Mouse (Mus musculus) spleen, adult 2 months (tissue): ENCODE results near the gene Olfr237-ps1. TPM values are rescaled to one million over a fixed set of nuclear protein-coding genes. Genes with fewer than 3 reads are reported as not detected.
"Not testable (repeated sequence)": the region's sequence is repeated elsewhere in the genome, so short reads cannot be mapped to it uniquely, and the experiment has no call there.

Experiments used
- DNase-seq, 2 experiments: peaks; one replicate each; pipeline versions ENCODE4 v3.0.0 to v3.0.0-alpha.2; 2012 to 2021; ENCODE audit warnings: low spot score in 2 of 2, low read depth in 1 of 2
- H3K27ac ChIP-seq: fragments of 200-500 bp; 2 replicates; pipeline ENCODE4 v1.5.1; 2012; ENCODE audit warnings: low read length, inconsistent platforms; ENCODE audit not compliant: insufficient read depth
- H3K27me3 ChIP-seq: fragments of 200-500 bp; 2 replicates; pipeline ENCODE4 v1.6.1; 2012; ENCODE audit warnings: mild to moderate bottlenecking, moderate library complexity, low read length, inconsistent platforms; ENCODE audit not compliant: control insufficient read depth, insufficient read depth
- H3K36me3 ChIP-seq: fragments of 200-500 bp; 2 replicates; pipeline ENCODE4 v1.6.1; 2012; ENCODE audit warnings: mild to moderate bottlenecking, low read length, inconsistent platforms; ENCODE audit not compliant: control insufficient read depth, insufficient read depth
- H3K4me1 ChIP-seq: fragments of 200-500 bp; 2 replicates; pipeline ENCODE4 v1.6.1; 2011; ENCODE audit warnings: inconsistent platforms; ENCODE audit not compliant: control insufficient read depth, insufficient read depth, insufficient read length
- H3K4me3 ChIP-seq: fragments of 200-500 bp; 2 replicates; pipeline ENCODE4 v1.5.1; 2011; ENCODE audit warnings: mild to moderate bottlenecking, inconsistent platforms; ENCODE audit not compliant: insufficient read depth, insufficient read length; ENCODE audit errors: extremely low read depth
- CTCF ChIP-seq: fragments of 200-500 bp; IDR thresholded peaks from 2 replicates; pipeline ENCODE4 v1.5.1; 2011; ENCODE audit warnings: mild to moderate bottlenecking, inconsistent platforms; ENCODE audit not compliant: insufficient read depth, insufficient read length, insufficient replicate concordance; ENCODE audit errors: extremely low read depth
- POLR2A ChIP-seq: fragments of 200-500 bp; IDR thresholded peaks from 2 replicates; pipeline ENCODE4 v1.6.1; 2011; ENCODE audit warnings: low read depth, low read length, inconsistent platforms
- WGBS: fragments of 180-500 bp; shearing (Covaris S2); methylation state at CpG from one replicate; pipeline ENCODE4 v1.1.7; 2018; 5-methylcytosine and 5-hydroxymethylcytosine counted together
- polyA plus RNA-seq: library from polyadenylated mRNA; depleted of rRNA; stranded (reverse); fragments of >200 nt; gene quantifications from 2 replicates; pipeline ENCODE4 v1.2.3, GENCODE M21; 2012; rRNA removed

Olfr237-ps1 gene
- not detected in 2 replicates for polyA plus RNA-seq

GRCm38 (mm10) chr6:43146267-43146666 is at the start of gene Olfr237-ps1:
Gene Olfr237-ps1 (plus strand): TSS chr6:43146567.
- H3K27me3 ChIP-seq, H3K4me1 ChIP-seq, H3K36me3 ChIP-seq, H3K27ac ChIP-seq, H3K4me3 ChIP-seq, DNase-seq: not testable (repeated sequence)
- WGBS, result 83% methylated on average over 2 of the region's 2 CpGs

GRCm38 (mm10) chr6:43106069-43106468 is 40.3 kb upstream of the Olfr237-ps1 start, which contains the start of gene Olfr441:
Gene Olfr441 (plus strand): TSS chr6:43106369.
- not testable (repeated sequence) for H3K4me3 ChIP-seq, H3K36me3 ChIP-seq

GRCm38 (mm10) chr6:43159502-43159901 is 13.1 kb downstream of the Olfr237-ps1 start:
- Histone ChIP-seq H3K4me3 (no peak overlapping the region), H3K27ac (no peak overlapping the region), H3K4me1 (no peaks in the 10 kb centered on the region), H3K27me3 (no peaks in the 10 kb centered on the region), H3K36me3 (no peaks in the 10 kb centered on the region)
- 63% methylated on average over 1 of the region's 1 CpGs for WGBS
- TF ChIP-seq CTCF, result no peak
- no peak for DNase-seq

More at GRCm38 (mm10) chr6:43106069-43106468, 40.3 kb upstream of the Olfr237-ps1 start, which contains the start of gene Olfr441:
- not testable (repeated sequence) for H3K27ac ChIP-seq, H3K27me3 ChIP-seq, DNase-seq, H3K4me1 ChIP-seq
- WGBS, result 82% methylated on average over 1 of the region's 1 CpGs

GRCm38 (mm10) chr6:43162982-43163381 is 16.6 kb downstream of the Olfr237-ps1 start, which contains the start of gene Olfr437:
Gene Olfr437 (plus strand): TSS chr6:43163282.
- 68% methylated on average over 3 of the region's 3 CpGs for WGBS
- Histone ChIP-seq H3K4me1 (no peaks in the 10 kb centered on the region), H3K4me3 (no peak within 1 kb of the TSS), H3K27me3 (no peaks in the 10 kb centered on the region), H3K27ac (no peak within 1 kb of the TSS), H3K36me3 (no peaks in the 10 kb centered on the region)
- no peak for TF ChIP-seq CTCF
- no peak for TF ChIP-seq POLR2A
- no peak for DNase-seq

GRCm38 (mm10) chr6:43167246-43167645 is 20.9 kb downstream of the Olfr237-ps1 start:
- Histone ChIP-seq H3K4me1 (no peaks in the 10 kb centered on the region), H3K27ac (no peak overlapping the region), H3K27me3 (no peaks in the 10 kb centered on the region), H3K36me3 (no peaks in the 10 kb centered on the region), H3K4me3 (no peak overlapping the region)
- no peak for TF ChIP-seq POLR2A
- no peak for TF ChIP-seq CTCF
- DNase-seq, result no peak
- WGBS, result 96% methylated on average over 4 of the region's 4 CpGs

- Histone ChIP-seq H3K27me3 (no peaks in the 10 kb centered on the region), H3K4me3 (no peak within 1 kb of the TSS), H3K36me3 (no peaks in the 10 kb centered on the region), H3K27ac (no peak within 1 kb of the TSS), H3K4me1 (no peaks in the 10 kb centered on the region)
- 63% methylated on average over 4 of the region's 4 CpGs for WGBS
- no peak for DNase-seq
- TF ChIP-seq CTCF (no peak), POLR2A (no peak)
Observed at GRCm38 (mm10) chr6:43171840-43172239, 25.5 kb downstream of the Olfr237-ps1 start, which contains the start of gene Olfr13. Gene Olfr13 (plus strand): TSS chr6:43172140.

GRCm38 (mm10) chr6:43178129-43178528 is 31.8 kb downstream of the Olfr237-ps1 start:
- Histone ChIP-seq H3K27ac (no peak overlapping the region), H3K4me1 (no peaks in the 10 kb centered on the region), H3K27me3 (no peaks in the 10 kb centered on the region), H3K36me3 (no peaks in the 10 kb centered on the region), H3K4me3 (no peak overlapping the region)
- DNase-seq, result no peak
- WGBS, result 52% methylated on average over 1 of the region's 1 CpGs
- TF ChIP-seq POLR2A, result no peak
- TF ChIP-seq CTCF, result no peak
